Mouse (Mus musculus) myocyte (in vitro differentiated cells): ENCODE measurements around the gene Prkg1.
"Not testable (repeated sequence)": the region's sequence is repeated elsewhere in the genome, so short reads cannot be mapped to it uniquely, and the experiment has no call there.

Experiments
- MAX ChIP-seq: IDR thresholded peaks from one replicate; pipeline ENCODE4 v1.6.1; 2011; ENCODE audit warnings: low read depth, mild to moderate bottlenecking, control low read depth
- MYOD1 ChIP-seq, 3 experiments: IDR thresholded peaks; one replicate each; pipeline ENCODE4 v1.6.1; 2011; ENCODE audit warnings: control low read depth in 2 of 3, low read depth in 2 of 3, mild to moderate bottlenecking in 2 of 3, moderate library complexity in 1 of 3; ENCODE audit not compliant: insufficient read length in 2 of 3, control insufficient read depth in 1 of 3
- POLR2A ChIP-seq: IDR thresholded peaks from one replicate; pipeline ENCODE4 v1.6.1; 2011; ENCODE audit warnings: low read depth, mild to moderate bottlenecking, control low read depth, moderate library complexity; ENCODE audit not compliant: insufficient read length
- USF1 ChIP-seq: IDR thresholded peaks from one replicate; pipeline ENCODE4 v1.6.1; 2011; ENCODE audit warnings: low read depth, mild to moderate bottlenecking, control low read depth, moderate library complexity

GRCm38 (mm10) chr19:30539365-30539941, 1225.4 kb downstream of the Prkg1 start:
- TF ChIP-seq MAX; POLR2A; MYOD1 (IDR thresholded peaks at IDR 0.05; ENCODE audit: control insufficient read depth in 1 of 3, insufficient read length in 2 of 3, low read depth in 2 of 3); USF1: not testable (repeated sequence)
